Mouse (Mus musculus): Measurements from ENCODE around the gene Fn1. TPM values are rescaled to one million over a fixed set of nuclear protein-coding genes. Genes with fewer than 3 reads are reported as not detected.
A peak's percentile ranks its signal among the peaks of the same experiment; 100 is the strongest.

The Fn1 gene
- total and polyA plus RNA-seq, 3 experiments = 40.5 to 95.9 (median 58.2) TPM

DNA sequence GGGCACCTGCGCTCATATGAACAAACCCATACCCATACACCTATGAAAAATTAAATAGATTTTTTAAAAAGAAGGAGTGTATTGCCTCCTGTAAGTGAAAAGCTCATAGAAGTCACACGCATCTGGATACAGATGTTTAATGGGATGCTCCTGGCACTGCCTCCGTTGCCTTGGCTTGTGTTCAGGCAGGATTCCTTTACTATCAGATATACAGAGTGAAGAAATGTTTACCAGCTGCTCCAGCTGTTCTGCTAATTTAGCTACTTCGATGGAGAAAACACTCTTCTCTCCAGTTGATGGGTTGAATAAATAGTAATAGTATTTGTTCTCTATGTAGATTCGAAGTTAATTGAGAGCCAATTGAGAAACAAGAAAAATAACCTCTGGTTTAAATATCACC, 33.8 kb upstream of the Fn1 start:
- no peaks in the 10 kb centered on the region for H3K36me3 ChIP-seq (ENCODE audit: control insufficient read depth, insufficient read depth, low read length)
- H3K27ac ChIP-seq = no peak overlapping the region
- H3K27me3 ChIP-seq (ENCODE audit: control insufficient read depth, insufficient read depth, low read length) = no peaks in the 10 kb centered on the region
- TF ChIP-seq CTCF (IDR thresholded peaks at IDR 0.05) = no peak
- peaks cover 4% of the 10 kb centered on the region for H3K4me1 ChIP-seq (ENCODE audit: control insufficient read depth, insufficient read depth, low read length)
- no peak overlapping the region for H3K9ac ChIP-seq (ENCODE audit: low read depth, low read length)
- DNase-seq = peak; percentile 14 to 33
- no peaks in the 10 kb centered on the region for H3K79me2 ChIP-seq (replicated peaks; ENCODE audit: control insufficient read depth, insufficient read depth, low read length)
- WGBS = 71% methylated on average over 5 of the region's 5 CpGs
- no peak overlapping the region for H3K4me3 ChIP-seq
- intact Hi-C loops (cut with DNase I) = no loop called here

DNA sequence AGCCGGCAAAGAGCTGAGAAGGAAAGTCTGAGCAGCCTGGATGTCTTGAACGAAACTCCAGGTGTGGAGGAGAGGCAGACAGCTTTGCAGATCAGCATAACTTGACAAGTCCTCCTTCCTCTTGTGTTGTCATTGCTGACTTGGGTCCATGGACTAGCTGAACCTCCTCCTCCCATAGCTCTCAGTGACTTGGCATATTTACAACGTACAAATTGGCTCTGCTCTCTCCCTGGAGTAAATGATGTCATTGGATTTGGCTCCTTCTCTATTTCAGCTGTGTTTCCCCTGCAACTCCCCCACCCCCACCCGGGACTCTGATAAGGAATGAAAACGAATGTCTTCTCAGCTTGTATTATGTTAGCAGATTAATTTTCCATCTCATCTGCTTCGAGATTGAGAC, 30.7 kb upstream of the Fn1 start:
- DNase-seq = peak; percentile 41 to 61
- intact Hi-C loops (cut with DNase I) = no loop called here
- H3K27me3 ChIP-seq (ENCODE audit: control insufficient read depth, insufficient read depth, low read length) = no peaks in the 10 kb centered on the region
- H3K9ac ChIP-seq (ENCODE audit: low read depth, low read length) = no peak overlapping the region
- H3K27ac ChIP-seq = no peak overlapping the region
- H3K4me1 ChIP-seq (ENCODE audit: control insufficient read depth, insufficient read depth, low read length) = peaks cover 4% of the 10 kb centered on the region
- no peak for TF ChIP-seq POLR2A (IDR thresholded peaks at IDR 0.05; ENCODE audit: insufficient read depth, low read depth, low read length)
- TF ChIP-seq EP300 (IDR thresholded peaks at IDR 0.05; ENCODE audit: insufficient read depth, low read depth, low read length) = 0 out of 2 replicates have a peak, but pooled peaks have one; percentile 48
- no peak overlapping the region for H3K4me3 ChIP-seq
- no peaks in the 10 kb centered on the region for H3K36me3 ChIP-seq (ENCODE audit: control insufficient read depth, insufficient read depth, low read length)
- WGBS = 16% methylated on average over 6 of the region's 6 CpGs
- H3K79me2 ChIP-seq (replicated peaks; ENCODE audit: control insufficient read depth, insufficient read depth, low read length) = no peaks in the 10 kb centered on the region

DNA sequence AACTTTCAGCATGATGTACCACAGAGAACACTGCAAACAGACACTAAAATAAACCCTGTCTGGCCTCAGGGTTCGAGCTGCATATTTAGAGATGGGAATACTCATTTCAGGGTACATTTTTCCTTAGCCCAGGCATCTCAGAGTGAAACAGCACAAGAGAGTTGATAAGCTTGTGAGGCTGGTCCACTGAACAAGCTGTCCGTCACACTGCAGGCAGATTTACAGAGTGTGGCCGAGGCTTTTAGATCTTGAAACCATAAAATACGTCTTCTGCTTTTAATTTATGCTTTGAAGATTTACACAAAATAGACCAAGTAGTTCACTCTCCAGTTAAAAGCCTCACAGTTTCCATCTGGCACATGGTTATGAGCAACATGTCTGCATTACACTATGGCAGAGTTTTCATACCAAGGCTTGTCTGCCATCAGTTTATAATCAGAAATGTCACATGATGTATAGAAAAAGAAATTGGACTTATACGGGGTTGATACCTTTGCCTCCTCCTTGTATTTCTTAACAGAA, 29.3 kb upstream of the Fn1 start:
- no peak overlapping the region for H3K4me3 ChIP-seq
- 73% methylated on average over 5 of the region's 5 CpGs for WGBS
- peaks cover 4% of the 10 kb centered on the region for H3K4me1 ChIP-seq (ENCODE audit: control insufficient read depth, insufficient read depth, low read length)
- intact Hi-C loops (cut with DNase I) = no loop called here
- no peak overlapping the region for H3K9ac ChIP-seq (ENCODE audit: low read depth, low read length)
- H3K36me3 ChIP-seq (ENCODE audit: control insufficient read depth, insufficient read depth, low read length) = no peaks in the 10 kb centered on the region
- DNase-seq = no peak
- no peak overlapping the region for H3K27ac ChIP-seq
- no peaks in the 10 kb centered on the region for H3K79me2 ChIP-seq (replicated peaks; ENCODE audit: control insufficient read depth, insufficient read depth, low read length)
- TF ChIP-seq POLR2A (IDR thresholded peaks at IDR 0.05; ENCODE audit: insufficient read depth, low read depth, low read length) (no peak), EP300 (IDR thresholded peaks at IDR 0.05; ENCODE audit: insufficient read depth, low read depth, low read length) (no peak), CTCF (IDR thresholded peaks at IDR 0.05) (no peak)
- H3K27me3 ChIP-seq (ENCODE audit: control insufficient read depth, insufficient read depth, low read length) = no peaks in the 10 kb centered on the region

GRCm38 (mm10) chr1:71681306-71681705, 28.3 kb upstream of the Fn1 start:
- intact Hi-C loops (cut with DNase I) = no loop called here
- 54% methylated on average over 2 of the region's 2 CpGs for whole genome bisulfite sequencing
- no peaks in the 10 kb centered on the region for H3K36me3 ChIP-seq (ENCODE audit: control insufficient read depth, insufficient read depth, low read length)
- H3K4me1 ChIP-seq (ENCODE audit: control insufficient read depth, insufficient read depth, low read length) = peaks cover 4% of the 10 kb centered on the region
- no peaks in the 10 kb centered on the region for H3K79me2 ChIP-seq (replicated peaks; ENCODE audit: control insufficient read depth, insufficient read depth, low read length)
- no peak overlapping the region for H3K9ac ChIP-seq (ENCODE audit: low read depth, low read length)
- no peak for TF ChIP-seq EP300 (IDR thresholded peaks at IDR 0.05; ENCODE audit: insufficient read depth, low read depth, low read length)
- no peak for TF ChIP-seq CTCF (IDR thresholded peaks at IDR 0.05)
- TF ChIP-seq POLR2A (IDR thresholded peaks at IDR 0.05; ENCODE audit: insufficient read depth, low read depth, low read length) = no peak
- H3K27ac ChIP-seq = no peak overlapping the region
- no peak for DNase-seq
- H3K27me3 ChIP-seq (ENCODE audit: control insufficient read depth, insufficient read depth, low read length) = no peaks in the 10 kb centered on the region
- no peak overlapping the region for H3K4me3 ChIP-seq

DNA sequence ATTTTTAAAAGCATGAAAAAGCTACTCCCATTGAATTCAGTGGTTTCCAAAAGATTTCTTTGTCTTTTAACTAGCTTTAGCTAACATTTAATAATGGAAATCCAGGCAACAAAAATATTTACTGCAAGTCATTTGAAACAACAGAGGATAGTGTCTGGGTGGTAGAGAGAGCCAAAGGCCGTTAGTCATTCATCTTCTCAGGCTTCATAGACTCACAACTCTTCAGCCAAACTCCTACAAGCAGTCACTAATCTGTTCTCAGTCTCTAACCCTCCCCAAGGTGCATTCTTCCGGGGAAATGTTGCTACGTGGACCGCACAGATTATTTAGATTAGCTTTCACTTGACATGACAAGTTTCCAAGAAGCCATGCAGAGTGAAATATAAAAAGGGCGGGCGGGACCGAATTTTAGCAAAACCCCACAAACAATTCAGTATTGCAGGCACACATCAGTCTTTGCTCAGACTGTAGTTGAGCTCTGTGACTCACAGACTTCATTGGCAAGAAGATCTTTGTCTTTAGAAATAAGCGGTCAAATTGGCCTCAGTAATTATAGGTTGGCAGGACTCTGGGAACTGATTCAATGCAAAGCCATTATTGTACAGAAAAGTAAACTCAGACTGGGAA, 27.2 kb upstream of the Fn1 start:
- no peak overlapping the region for H3K9ac ChIP-seq (ENCODE audit: low read depth, low read length)
- no peak overlapping the region for H3K4me3 ChIP-seq
- TF ChIP-seq CTCF (IDR thresholded peaks at IDR 0.05) = no peak
- no peak for TF ChIP-seq POLR2A (IDR thresholded peaks at IDR 0.05; ENCODE audit: insufficient read depth, low read depth, low read length)
- TF ChIP-seq EP300 (IDR thresholded peaks at IDR 0.05; ENCODE audit: insufficient read depth, low read depth, low read length) = no peak
- no peak overlapping the region for H3K27ac ChIP-seq
- intact Hi-C loops (cut with DNase I) = no loop called here
- peaks cover 4% of the 10 kb centered on the region for H3K4me1 ChIP-seq (ENCODE audit: control insufficient read depth, insufficient read depth, low read length)
- no peak for DNase-seq
- no peaks in the 10 kb centered on the region for H3K27me3 ChIP-seq (ENCODE audit: control insufficient read depth, insufficient read depth, low read length)
- no peaks in the 10 kb centered on the region for H3K79me2 ChIP-seq (replicated peaks; ENCODE audit: control insufficient read depth, insufficient read depth, low read length)
- no peaks in the 10 kb centered on the region for H3K36me3 ChIP-seq (ENCODE audit: control insufficient read depth, insufficient read depth, low read length)
- 84% methylated on average over 8 of the region's 8 CpGs for WGBS

- no peak overlapping the region for H3K9ac ChIP-seq (ENCODE audit: low read depth, low read length)
- TF ChIP-seq EP300 (IDR thresholded peaks at IDR 0.05; ENCODE audit: insufficient read depth, low read depth, low read length) (no peak), CTCF (IDR thresholded peaks at IDR 0.05) (peak; percentile 68)
- H3K4me1 ChIP-seq (ENCODE audit: control insufficient read depth, insufficient read depth, low read length) = peaks cover 4% of the 10 kb centered on the region
- no peak overlapping the region for H3K27ac ChIP-seq
- 65% methylated on average over 2 of the region's 2 CpGs for whole genome bisulfite sequencing
- no peaks in the 10 kb centered on the region for H3K27me3 ChIP-seq (ENCODE audit: control insufficient read depth, insufficient read depth, low read length)
- H3K4me3 ChIP-seq = no peak overlapping the region
- H3K79me2 ChIP-seq (replicated peaks; ENCODE audit: control insufficient read depth, insufficient read depth, low read length) = no peaks in the 10 kb centered on the region
- no peaks in the 10 kb centered on the region for H3K36me3 ChIP-seq (ENCODE audit: control insufficient read depth, insufficient read depth, low read length)
- intact Hi-C loops (cut with DNase I) = loop anchor here (2.0 kb wide), 1 partner anchor 445 kb away; no protein-coding TSS in a partner anchor
- DNase-seq = no peak
Measured at GRCm38 (mm10) chr1:71675420-71675819, 22.4 kb upstream of the Fn1 start.

All from heart, adult 2 months (tissue).